Mouse (Mus musculus) limb, embryonic 11.5 days (tissue): ENCODE measurements at regions not wholly inside any gene's neighbourhood (a gene's known extent, or its start where the extent isn't known, plus 50 kb on each side); places are given as distances from the start of the nearest gene placed in this dataset.
A peak's percentile ranks its signal among the peaks of the same experiment; 100 is the strongest.

Experiments
- ATAC-seq: fragments of 200-750 bp; cut with Nextera tagmentation; 2 replicates; pipeline ENCODE4 v1.8.0; 2017; ENCODE audit warnings: low read depth; ENCODE audit not compliant: insufficient number of reproducible peaks, low FRiP score, low TSS enrichment
- DNase-seq: peaks from one replicate; pipeline ENCODE4 v3.0.0-alpha.2; 2015; ENCODE audit warnings: low spot score
- H3K27ac ChIP-seq: fragments of 300-500 bp; sonication (generic); replicated peaks from 2 replicates; pipeline ENCODE4 v1.5.1; 2014; ENCODE audit warnings: low read depth, mild to moderate bottlenecking, low read length
- H3K27me3 ChIP-seq: fragments of 300-500 bp; sonication (generic); 2 replicates; pipeline ENCODE4 v1.6.1; 2014; ENCODE audit warnings: mild to moderate bottlenecking, low read length, mixed read lengths; ENCODE audit not compliant: control insufficient read depth, insufficient read depth
- H3K36me3 ChIP-seq: fragments of 300-500 bp; sonication (generic); 2 replicates; pipeline ENCODE4 v1.6.1; 2014; ENCODE audit warnings: mild to moderate bottlenecking, low read length, moderate library complexity, mixed read lengths; ENCODE audit not compliant: control insufficient read depth, insufficient read depth
- H3K4me1 ChIP-seq: fragments of 300-500 bp; sonication (generic); 2 replicates; pipeline ENCODE4 v1.6.1; 2014; ENCODE audit warnings: low read length, mixed read lengths; ENCODE audit not compliant: control insufficient read depth, insufficient read depth
- H3K4me2 ChIP-seq: fragments of 300-500 bp; sonication (generic); 2 replicates; pipeline ENCODE4 v1.6.1; 2014; ENCODE audit warnings: low read depth, mild to moderate bottlenecking, moderate library complexity; ENCODE audit not compliant: severe bottlenecking
- H3K4me3 ChIP-seq: fragments of 300-500 bp; sonication (generic); 2 replicates; pipeline ENCODE4 v1.5.1; 2014; ENCODE audit warnings: low read depth, low read length
- H3K9ac ChIP-seq: fragments of 300-500 bp; sonication (generic); 2 replicates; pipeline ENCODE4 v1.6.1; 2014; ENCODE audit warnings: mild to moderate bottlenecking, low read length
- H3K9me3 ChIP-seq: fragments of 300-500 bp; sonication (generic); 2 replicates; pipeline ENCODE4 v1.6.1; 2016; ENCODE audit warnings: low read length; ENCODE audit not compliant: control insufficient read depth
- WGBS: fragments of 180-500 bp; shearing (Covaris S2); extraction: QIAGEN DNeasy Blood & Tissue Kit; methylation state at CpG from one replicate; pipeline ENCODE4 v1.1.7; 2014; 5-methylcytosine and 5-hydroxymethylcytosine counted together

GRCm38 (mm10) chr11:52641725-52642338 is 122.6 kb upstream of the Fstl4 start:
- Histone ChIP-seq H3K27me3 (peaks cover 11% of the 10 kb centered on the region), H3K4me1 (0 out of 2 replicates have a peak, but pooled peaks cover 4% of the 10 kb centered on the region), H3K4me2 (no peak overlapping the region), H3K4me3 (no peak overlapping the region), H3K9me3 (no peaks in the 10 kb centered on the region), H3K9ac (no peak overlapping the region), H3K36me3 (no peaks in the 10 kb centered on the region), H3K27ac (no peak overlapping the region)
- WGBS, result 9% methylated on average over 14 of the region's 14 CpGs
- no peak for ATAC-seq
- DNase-seq, result peak; percentile 53

- H3K9me3 ChIP-seq, result no peaks in the 10 kb centered on the region
- 19% methylated on average over 6 of the region's 6 CpGs for WGBS
- peak; percentile 26 for DNase-seq
- H3K4me2 ChIP-seq, result no peak overlapping the region
- no peak for ATAC-seq
- 0 out of 2 replicates have a peak, but pooled peaks cover 6% of the 10 kb centered on the region for H3K4me1 ChIP-seq
- no peak overlapping the region for H3K4me3 ChIP-seq
- no peak overlapping the region for H3K9ac ChIP-seq
- H3K27ac ChIP-seq, result no peak overlapping the region
- H3K36me3 ChIP-seq, result no peaks in the 10 kb centered on the region
- peaks cover 11% of the 10 kb centered on the region for H3K27me3 ChIP-seq
Observed at GRCm38 (mm10) chr11:52644081-52644768, 120.2 kb upstream of the Fstl4 start.

DNA sequence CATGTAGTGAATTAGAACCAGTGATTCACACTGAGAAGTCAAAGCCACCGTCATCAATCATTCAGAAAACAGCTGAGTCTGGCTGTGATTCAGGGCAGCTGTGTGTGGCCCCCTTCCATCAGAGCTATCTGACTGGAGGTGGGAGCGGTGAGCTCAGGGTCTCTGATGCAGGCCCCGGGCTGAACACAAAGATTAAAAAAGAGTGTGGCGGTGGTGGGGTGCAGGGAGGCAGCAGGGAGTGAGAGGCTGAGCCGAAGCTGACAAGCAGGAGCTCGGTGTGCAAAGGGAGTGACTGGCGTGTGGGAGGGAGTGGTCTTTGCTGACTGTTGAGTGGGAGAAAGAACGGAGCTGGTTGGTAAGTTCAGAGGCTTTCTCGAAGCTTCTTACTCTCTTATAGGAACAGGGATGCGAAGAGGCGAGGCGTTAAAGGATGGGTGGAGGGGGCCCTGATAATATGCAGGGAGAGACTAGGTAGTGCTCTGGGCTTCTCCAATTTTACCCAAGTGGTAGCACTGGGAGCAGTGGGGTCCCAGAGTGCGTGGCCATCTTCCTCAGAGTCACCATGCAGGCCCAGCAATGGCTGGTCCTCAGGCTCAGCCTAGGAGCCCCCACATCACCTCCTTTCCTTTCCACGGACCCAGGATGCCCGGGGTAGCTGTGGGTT is 116.1 kb upstream of the Fstl4 start:
- no peaks in the 10 kb centered on the region for H3K9me3 ChIP-seq
- ATAC-seq (no peak), DNase-seq (peak; percentile 34)
- 36% methylated on average over 15 of the region's 15 CpGs for WGBS
- no peak overlapping the region for H3K9ac ChIP-seq
- no peak overlapping the region for H3K4me3 ChIP-seq
- 0 out of 2 replicates have a peak, but pooled peaks cover 6% of the 10 kb centered on the region for H3K4me1 ChIP-seq
- H3K27me3 ChIP-seq, result no peaks in the 10 kb centered on the region
- no peak overlapping the region for H3K4me2 ChIP-seq
- no peaks in the 10 kb centered on the region for H3K36me3 ChIP-seq
- no peak overlapping the region for H3K27ac ChIP-seq

- Histone ChIP-seq H3K36me3 (no peaks in the 10 kb centered on the region), H3K27ac (no peak overlapping the region), H3K4me1 (0 out of 2 replicates have a peak, but pooled peaks cover 4% of the 10 kb centered on the region), H3K9ac (no peak overlapping the region), H3K4me3 (no peak overlapping the region), H3K9me3 (no peaks in the 10 kb centered on the region), H3K27me3 (no peaks in the 10 kb centered on the region), H3K4me2 (no peak overlapping the region)
- DNase-seq (no peak), ATAC-seq (no peak)
- WGBS, result 88% methylated on average over 8 of the region's 8 CpGs
Observed at GRCm38 (mm10) chr11:52648849-52649400, 115.5 kb upstream of the Fstl4 start.

GRCm38 (mm10) chr11:52654640-52655039 is 109.8 kb upstream of the Fstl4 start:
- no peaks in the 10 kb centered on the region for H3K9me3 ChIP-seq
- no peak overlapping the region for H3K4me2 ChIP-seq
- H3K4me3 ChIP-seq, result no peak overlapping the region
- ATAC-seq (no peak), DNase-seq (no peak)
- no peak overlapping the region for H3K27ac ChIP-seq
- no peaks in the 10 kb centered on the region for H3K4me1 ChIP-seq
- H3K27me3 ChIP-seq, result no peaks in the 10 kb centered on the region
- H3K9ac ChIP-seq, result no peak overlapping the region
- no peaks in the 10 kb centered on the region for H3K36me3 ChIP-seq
- WGBS, result 86% methylated on average over 7 of the region's 7 CpGs

DNA sequence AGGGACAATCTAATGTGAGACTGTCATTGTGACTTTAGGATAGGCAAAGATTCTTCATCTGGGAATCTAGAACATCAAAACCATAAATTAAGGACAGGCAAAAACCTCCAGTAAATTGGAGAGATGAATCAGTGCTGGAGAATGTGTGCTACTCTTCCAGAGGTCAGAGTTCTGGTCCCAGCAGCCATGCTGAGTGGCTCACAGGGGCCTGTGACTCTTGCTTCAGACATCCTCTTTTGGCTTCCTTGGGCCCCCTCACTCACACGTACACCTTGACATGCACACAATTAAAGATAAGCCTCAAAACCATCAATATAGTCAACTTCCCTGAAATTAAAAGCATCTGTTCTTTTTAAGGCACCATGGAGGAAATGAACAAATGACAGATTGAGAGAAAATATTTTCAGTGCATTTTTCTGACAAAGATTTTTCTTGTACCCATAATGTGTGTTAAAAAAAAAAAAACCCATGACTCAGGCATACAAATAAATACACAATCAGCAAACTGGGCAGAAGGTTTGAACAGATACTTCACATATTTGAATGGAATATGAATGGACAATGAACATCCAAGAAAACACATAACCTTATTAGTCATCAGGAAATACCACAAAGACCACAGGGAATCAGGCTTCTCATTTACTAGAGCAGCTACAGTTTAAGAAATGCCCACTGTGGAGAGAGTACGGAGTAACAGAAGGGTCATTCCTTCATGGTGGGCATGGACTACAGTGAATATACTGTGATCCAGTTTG is 108.5 kb upstream of the Fstl4 start:
- H3K4me1 ChIP-seq, result no peaks in the 10 kb centered on the region
- H3K4me3 ChIP-seq, result no peak overlapping the region
- no peak overlapping the region for H3K4me2 ChIP-seq
- no peaks in the 10 kb centered on the region for H3K36me3 ChIP-seq
- no peak overlapping the region for H3K27ac ChIP-seq
- ATAC-seq (no peak), DNase-seq (no peak)
- no peaks in the 10 kb centered on the region for H3K27me3 ChIP-seq
- no peaks in the 10 kb centered on the region for H3K9me3 ChIP-seq
- WGBS, result 56% methylated on average over 2 of the region's 2 CpGs
- H3K9ac ChIP-seq, result no peak overlapping the region

DNA sequence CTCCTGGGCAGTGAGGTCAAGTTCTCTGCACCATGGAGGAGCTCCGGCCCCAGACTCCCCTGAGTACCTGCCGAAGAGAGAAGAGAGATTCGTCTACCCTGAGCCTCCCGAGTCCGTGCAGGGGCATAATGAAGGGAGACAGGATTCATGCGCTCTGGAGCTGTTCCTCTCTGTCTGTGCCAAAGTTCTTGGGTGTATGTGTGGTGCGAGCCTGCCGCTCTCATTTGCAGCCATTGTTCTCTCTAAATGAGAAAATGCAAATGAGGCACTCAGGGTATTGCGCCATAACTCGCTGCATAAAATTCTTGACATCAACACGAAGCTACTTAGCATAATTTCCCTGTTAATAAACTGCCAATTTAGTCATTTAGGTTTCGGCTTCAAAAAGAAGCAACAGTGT is 103.2 kb upstream of the Fstl4 start:
- H3K9ac ChIP-seq, result no peak overlapping the region
- H3K4me3 ChIP-seq, result no peak overlapping the region
- H3K4me2 ChIP-seq, result no peak overlapping the region
- H3K4me1 ChIP-seq, result no peaks in the 10 kb centered on the region
- H3K27me3 ChIP-seq, result no peaks in the 10 kb centered on the region
- no peak overlapping the region for H3K27ac ChIP-seq
- ATAC-seq, result no peak
- no peak for DNase-seq
- WGBS, result 87% methylated on average over 12 of the region's 12 CpGs
- H3K36me3 ChIP-seq, result no peaks in the 10 kb centered on the region
- H3K9me3 ChIP-seq, result no peaks in the 10 kb centered on the region
